Comparison of ENCODE assay signal across 12 mouse cellular contexts in genomic region chr6:15378261-15378660, GRCm38 (mm10).
DNase-seq lines count a peak whose midpoint lies in the region; ATAC-seq and TF ChIP-seq lines count a peak whose summit lies in the region.
"Had no signal": no experiment of that assay in that cellular context is flagged by ENCODE, and none has a peak within 500 bp of the region (broad histone marks: within the 10 kb centered on the region; RNA-seq: fewer than 3 reads in every experiment).

No protein-coding gene starts in this region.

- H3K4me3 ChIP-seq in embryonic facial prominence, embryonic 10.5 days: no peak overlapping the region
- H3K4me3 ChIP-seq in hindbrain, embryonic 12.5 days: no peak overlapping the region
- no peak overlapping the region for H3K4me3 ChIP-seq in kidney, postnatal 0 days (replicated peaks; ENCODE audit: low read depth, low read length)
- H3K4me3 ChIP-seq in left cerebral cortex, adult 2 months: no peak overlapping the region

- TF ChIP-seq CTCF in brain, embryonic 14.5 days (IDR thresholded peaks at IDR 0.05; ENCODE audit: borderline replicate concordance, extremely low read depth, insufficient read depth, insufficient read length): no peak
- no peak for TF ChIP-seq CTCF in kidney, postnatal 0 days (IDR thresholded peaks at IDR 0.05; ENCODE audit: low read depth)
- TF ChIP-seq CTCF in left cerebral cortex, adult 2 months (IDR thresholded peaks at IDR 0.05): no peak

- peak overlapping the region; percentile 66; the same call in 1 of the 2 replicates for H3K27ac ChIP-seq in embryonic facial prominence, embryonic 10.5 days (replicated peaks)
- peak overlapping the region; percentile 9; the same call in 1 of the 2 replicates for H3K27ac ChIP-seq in hindbrain, embryonic 12.5 days
- no peak overlapping the region for H3K27ac ChIP-seq in kidney, postnatal 0 days
- no peak overlapping the region for H3K27ac ChIP-seq in left cerebral cortex, adult 2 months
- H3K27ac ChIP-seq: macrophage had no signal

- ATAC-seq in hindbrain, embryonic 12.5 days (ENCODE audit: low FRiP score): peak; percentile 81
- 0 out of 2 replicates have a peak, but pooled peaks have one; percentile 66 for ATAC-seq in kidney, postnatal 0 days (replicated peaks; ENCODE audit: low FRiP score, low read depth)
- ATAC-seq: activated CD4-positive, CD25-positive, alpha-beta regulatory T cell, adult 4 months had no signal

- WGBS in embryonic facial prominence, embryonic 10.5 days: 63% methylated on average over 5 of the region's 5 CpGs
- 23% methylated on average over 5 of the region's 5 CpGs for WGBS in hindbrain, embryonic 12.5 days
- 29% methylated on average over 5 of the region's 5 CpGs for WGBS in kidney, postnatal 0 days

- peaks cover 22% of the 10 kb centered on the region for H3K4me1 ChIP-seq in embryonic facial prominence, embryonic 10.5 days
- peaks cover 15% of the 10 kb centered on the region for H3K4me1 ChIP-seq in hindbrain, embryonic 12.5 days
- no peaks in the 10 kb centered on the region for H3K4me1 ChIP-seq in kidney, postnatal 0 days (replicated peaks; ENCODE audit: insufficient read depth, low read length)

- intact Hi-C loops in left cerebral cortex, adult 2 months (cut with DNase I): no loop called here

- DNase-seq in brain, embryonic 14.5 days (ENCODE audit: low read depth): peak; percentile 82
- no peak for DNase-seq in embryonic facial prominence, embryonic 10.5 days (ENCODE audit: low spot score)
- DNase-seq in kidney, postnatal 0 days (ENCODE audit: low spot score): peak; percentile 15
- no peak for DNase-seq in heart, adult 11 months
- DNase-seq in left cerebral cortex, adult 2 months (ENCODE audit: extremely low spot score in 1 of 2, low spot score in 2 of 2): no peak
- DNase-seq in lung, postnatal 14 days: no peak
- no peak for DNase-seq in layer of hippocampus, adult 9-11 months
- DNase-seq: cerebellum, postnatal 10 days had no signal

- no peak for TF ChIP-seq POLR2A in brain, embryonic 14.5 days (IDR thresholded peaks at IDR 0.05; ENCODE audit: borderline replicate concordance, extremely low read depth, insufficient read depth, insufficient read length, poor library complexity, severe bottlenecking)

- no peak overlapping the region for H3K4me2 ChIP-seq in hindbrain, embryonic 12.5 days (replicated peaks)
- H3K4me2 ChIP-seq in kidney, postnatal 0 days (ENCODE audit: low read length): no peak overlapping the region
- H3K4me2 ChIP-seq: liver, embryonic 11.5 days had no signal

- H3K27me3 ChIP-seq in embryonic facial prominence, embryonic 10.5 days (replicated peaks; ENCODE audit: low read depth, poor library complexity, severe bottlenecking): no peaks in the 10 kb centered on the region
- no peaks in the 10 kb centered on the region for H3K27me3 ChIP-seq in hindbrain, embryonic 12.5 days
- H3K27me3 ChIP-seq in kidney, postnatal 0 days (ENCODE audit: insufficient read depth, low read length): no peaks in the 10 kb centered on the region

- no peak overlapping the region for H3K9ac ChIP-seq in hindbrain, embryonic 12.5 days
- no peak overlapping the region for H3K9ac ChIP-seq in kidney, postnatal 0 days (ENCODE audit: low read depth, low read length)

- no peaks in the 10 kb centered on the region for H3K9me3 ChIP-seq in embryonic facial prominence, embryonic 10.5 days
- H3K9me3 ChIP-seq in hindbrain, embryonic 12.5 days (replicated peaks): no peaks in the 10 kb centered on the region
- no peaks in the 10 kb centered on the region for H3K9me3 ChIP-seq in kidney, postnatal 0 days (replicated peaks; ENCODE audit: low read length)

- H3K36me3 ChIP-seq in embryonic facial prominence, embryonic 10.5 days (replicated peaks): peaks cover 12% of the 10 kb centered on the region
- H3K36me3 ChIP-seq in hindbrain, embryonic 12.5 days: no peaks in the 10 kb centered on the region
- no peaks in the 10 kb centered on the region for H3K36me3 ChIP-seq in kidney, postnatal 0 days (ENCODE audit: insufficient read depth, low read length)

Comparison
In these comparisons a context has a peak if more than half of its experiments do, and no peak if none do; other contexts are left out.
1. DNase-seq: peak in brain, embryonic 14.5 days (single experiment) and kidney, postnatal 0 days (single experiment); none in embryonic facial prominence, embryonic 10.5 days (single experiment), heart, adult 11 months (single experiment), left cerebral cortex, adult 2 months (0 of 2), lung, postnatal 14 days (single experiment) and layer of hippocampus, adult 9-11 months (single experiment).
2. H3K27ac ChIP-seq: peak in embryonic facial prominence, embryonic 10.5 days (single experiment) and hindbrain, embryonic 12.5 days (single experiment); none in kidney, postnatal 0 days (single experiment) and left cerebral cortex, adult 2 months (single experiment).